Mouse (Mus musculus): ENCODE measurements around the gene Htr3a. TPM values are rescaled to one million over a fixed set of nuclear protein-coding genes. Genes with fewer than 3 reads are reported as not detected.

The Htr3a gene
- total RNA-seq, 2 experiments from 2014 or later = 3.5 to 4.1 TPM

DNA sequence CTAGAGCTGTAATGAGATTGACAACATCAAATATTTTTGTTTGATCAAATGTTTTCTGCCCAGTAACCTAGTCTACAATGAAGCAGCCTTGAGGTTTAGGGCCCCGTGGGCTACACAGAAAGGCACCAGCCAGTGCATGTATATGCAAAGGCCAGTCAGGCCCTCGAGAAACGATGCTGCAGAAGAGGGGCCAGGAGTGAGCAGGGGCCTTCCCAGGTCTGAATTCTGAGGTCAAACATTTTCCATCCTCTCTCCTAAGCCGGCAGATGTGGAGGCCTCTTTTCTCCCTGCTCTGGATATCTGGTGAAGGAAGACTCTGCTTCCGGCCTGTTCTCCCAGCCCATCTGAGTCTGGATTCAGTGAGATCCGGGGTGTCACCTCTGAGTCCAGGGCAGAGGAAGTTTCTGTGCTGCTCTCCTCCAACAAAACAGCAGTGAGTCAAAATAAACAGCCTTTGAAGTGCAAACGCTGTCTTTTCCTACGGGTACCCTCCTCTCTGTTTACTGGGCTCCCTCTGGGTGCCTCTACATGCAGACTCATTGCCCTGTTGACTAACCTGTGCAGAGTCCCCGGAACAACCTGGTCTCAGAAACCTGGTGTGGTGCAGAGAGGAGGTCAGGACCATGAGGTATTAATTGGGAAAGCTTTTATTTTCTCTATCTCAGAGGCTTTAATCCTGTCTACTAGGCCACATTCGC is 50.9 kb downstream of the Htr3a start:
- intact Hi-C loops (cut with DNase I) = loop anchor here (2.0 kb wide), 1 partner anchor 213 kb away; no protein-coding TSS in a partner anchor
- no peak for DNase-seq (ENCODE audit: extremely low spot score in 1 of 2, low spot score in 2 of 2)

GRCm38 (mm10) chr9:48857944-48858343 is 53.0 kb downstream of the Htr3a start:
- DNase-seq (ENCODE audit: extremely low spot score in 1 of 2, low spot score in 2 of 2) = no peak
- intact Hi-C loops (cut with DNase I) = no loop called here

GRCm38 (mm10) chr9:48856240-48856639 is 54.7 kb downstream of the Htr3a start:
- intact Hi-C loops (cut with DNase I) = no loop called here
- no peak for DNase-seq (ENCODE audit: extremely low spot score in 1 of 2, low spot score in 2 of 2)

DNA sequence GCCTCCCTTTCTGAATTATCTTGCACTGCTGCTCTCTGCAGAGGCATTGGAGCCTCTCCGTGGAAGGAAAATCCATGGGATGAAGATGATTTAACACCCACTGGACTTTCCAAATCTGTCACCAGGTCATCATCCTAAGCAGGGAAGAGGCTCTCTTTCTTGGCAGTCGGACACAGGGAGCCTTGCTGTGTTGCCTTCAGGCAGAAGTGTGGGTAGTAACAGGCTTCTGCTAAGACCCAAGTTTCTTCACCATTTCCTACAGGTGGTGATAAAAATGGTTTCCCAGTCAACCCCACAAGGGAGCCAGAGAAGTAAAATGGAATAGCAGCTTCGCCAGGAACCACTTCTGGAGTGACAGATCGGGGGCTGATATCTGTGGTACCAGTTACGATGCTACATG is 61.4 kb downstream of the Htr3a start:
- intact Hi-C loops (cut with DNase I) = no loop called here
- no peak for DNase-seq (ENCODE audit: extremely low spot score in 1 of 2, low spot score in 2 of 2)

Other genes starting within 250 kb of the Htr3a start
- gene Zbtb16, start 74.9 kb downstream of the Htr3a start, total RNA-seq (2021) = 10 to 100 TPM; 32.2 to 47.0 TPM
- not detected for gene Htr3b, start 53.9 kb upstream of the Htr3a start, total RNA-seq (2021)
- 10 to 100 TPM; 43.2 to 52.2 TPM for gene Usp28, start 74.3 kb upstream of the Htr3a start, total RNA-seq (2021)
- 10 to 100 TPM; 14.3 to 17.5 TPM for gene Zw10, start 144.5 kb upstream of the Htr3a start, total RNA-seq (2021)
- gene Tmprss5, start 170.2 kb upstream of the Htr3a start, total RNA-seq (2021) = under 1 TPM; 0.30 to 0.69 TPM